Mouse (Mus musculus) adrenal gland, postnatal 36 days (tissue): ENCODE data around the gene Ms4a15. TPM values are rescaled to one million over a fixed set of nuclear protein-coding genes. Genes with fewer than 3 reads are reported as not detected.

Experiments
- DNase-seq, 2 experiments: peaks; one replicate each; pipeline ENCODE4 v3.0.0; 2021; ENCODE audit warnings: mixed read lengths in 1 of 2
- long read RNA-seq, 2 experiments: library from polyadenylated mRNA; stranded (forward); transcript quantifications; one replicate each; pipeline ENCODE4 v2.0.0; 2021; ENCODE audit warnings: borderline sequencing depth in 2 of 2
- total RNA-seq, 2 experiments: library from RNA; stranded (reverse); gene quantifications; 2 replicates each; pipeline ENCODE4 v1.2.3; 2021

The Ms4a15 gene
- total RNA-seq = not detected
- long read RNA-seq, experiment 1 = 0 reads
- long read RNA-seq, experiment 2 = 0 reads

GRCm38 (mm10) chr19:10993150-10993549 is at the start of gene Ms4a15:
Gene Ms4a15 (minus strand): TSS chr19:10993250.
- DNase-seq = no peak

DNA sequence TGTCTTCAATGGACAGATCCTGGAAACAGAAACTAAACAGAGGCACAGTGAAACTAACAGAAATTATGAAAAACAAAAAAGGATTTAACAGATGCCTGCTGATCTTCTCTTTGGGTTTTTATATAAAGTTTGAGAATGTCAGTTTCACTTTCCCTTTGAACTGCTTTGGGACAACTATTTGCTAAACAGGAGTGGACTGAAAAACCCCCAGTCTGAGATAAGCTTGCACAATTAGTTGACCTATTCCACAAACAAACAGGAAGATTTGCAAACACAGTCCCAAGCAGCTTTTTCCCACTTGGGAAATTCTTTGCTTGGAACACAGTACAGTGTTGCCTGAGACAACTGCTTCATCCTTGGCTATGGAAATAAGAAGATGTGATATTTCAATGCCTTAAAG is 44.5 kb upstream of the Ms4a15 start:
- DNase-seq = no peak

DNA sequence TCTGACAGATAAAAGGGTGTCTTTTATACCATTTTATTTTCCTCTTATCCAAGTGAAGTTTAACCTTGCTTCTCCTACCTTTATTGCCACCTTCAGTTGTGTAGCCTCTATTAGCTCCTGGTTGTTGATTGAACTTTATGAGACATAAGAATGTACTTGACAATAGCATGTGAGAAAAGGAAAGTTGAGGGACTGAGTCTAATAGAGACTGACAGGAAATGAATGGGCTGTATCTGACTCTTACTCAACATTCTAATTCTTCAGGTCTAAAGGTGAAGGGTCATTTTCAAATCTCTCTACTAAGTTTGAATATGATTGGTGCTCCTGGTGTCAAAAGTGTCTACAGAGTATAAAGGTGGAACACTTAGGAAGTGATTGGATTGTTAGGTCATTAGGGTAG is 29.3 kb upstream of the Ms4a15 start:
- no peak for DNase-seq

DNA sequence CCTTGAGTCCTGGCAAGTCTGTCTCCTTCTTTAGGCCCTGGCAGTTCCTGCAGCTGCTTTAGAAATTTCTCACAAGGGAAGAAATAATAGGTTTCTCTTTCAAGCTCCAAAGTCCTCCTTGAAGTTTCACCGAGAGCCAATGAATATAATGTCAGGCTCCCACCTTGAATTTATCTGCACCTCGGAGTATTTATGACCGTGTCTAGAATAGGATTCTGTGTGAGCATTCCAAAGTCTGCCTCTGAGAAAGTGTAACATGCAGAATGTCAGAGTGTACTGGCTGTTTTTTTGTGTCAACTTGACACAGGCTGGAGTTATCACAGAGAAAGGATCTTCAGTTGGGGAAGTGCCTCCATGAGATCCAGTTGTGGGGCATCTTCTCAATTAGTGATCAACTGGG is 24.8 kb upstream of the Ms4a15 start, which contains the start of gene Ms4a18:
TSS of gene Ms4a18 (minus strand) at position 141 of the 400 bp plus-strand sequence.
- DNase-seq = no peak

DNA sequence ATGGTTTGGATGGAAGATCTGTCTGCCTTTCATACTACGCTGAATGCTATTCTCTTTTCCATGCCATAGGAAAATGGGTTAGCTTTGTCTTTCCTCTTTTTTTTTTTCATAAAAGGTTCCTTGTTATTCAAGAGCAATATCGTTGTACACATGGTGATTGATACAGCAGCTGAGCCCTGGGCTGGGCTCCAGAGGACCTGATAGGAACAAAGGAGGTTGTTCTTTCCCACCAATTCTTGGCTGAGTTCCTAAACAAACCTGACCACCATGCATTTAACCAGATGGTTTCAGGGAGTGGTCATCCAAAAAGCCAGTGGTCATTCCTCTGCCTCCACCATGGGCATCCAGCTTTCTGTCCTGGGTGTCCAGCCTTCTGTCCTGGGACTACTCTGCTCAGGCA is 24.2 kb upstream of the Ms4a15 start:
- DNase-seq = no peak

- no peak for DNase-seq
Measured at GRCm38 (mm10) chr19:11015998-11016397, 22.9 kb upstream of the Ms4a15 start.

GRCm38 (mm10) chr19:11015468-11015867 is 22.4 kb upstream of the Ms4a15 start:
- no peak for DNase-seq

- no peak for DNase-seq
Measured at GRCm38 (mm10) chr19:10991911-10992310, 1.1 kb downstream of the Ms4a15 start.

DNA sequence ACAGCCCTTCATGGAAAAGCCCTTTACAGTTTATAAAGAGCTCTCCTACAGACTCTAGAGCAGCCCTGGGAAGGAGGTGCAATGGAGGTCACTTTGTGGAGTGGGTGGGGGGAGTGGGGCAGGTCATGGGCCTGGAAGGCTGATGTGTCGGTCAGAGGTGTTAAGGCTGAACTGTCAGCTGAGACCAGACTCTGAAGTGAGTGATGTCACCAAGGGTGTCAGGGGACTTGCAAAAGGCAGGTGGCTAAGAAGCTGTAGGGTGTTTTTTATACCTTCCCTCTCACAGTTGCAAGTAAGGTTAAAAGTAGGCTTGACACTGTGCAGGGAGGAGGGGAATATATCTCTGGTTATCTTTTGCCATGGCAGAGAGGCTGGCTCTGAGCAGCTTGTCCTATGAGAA is 2.3 kb downstream of the Ms4a15 start:
- DNase-seq = no peak

- DNase-seq = no peak
Measured at GRCm38 (mm10) chr19:10988563-10988962, 4.5 kb downstream of the Ms4a15 start.

DNA sequence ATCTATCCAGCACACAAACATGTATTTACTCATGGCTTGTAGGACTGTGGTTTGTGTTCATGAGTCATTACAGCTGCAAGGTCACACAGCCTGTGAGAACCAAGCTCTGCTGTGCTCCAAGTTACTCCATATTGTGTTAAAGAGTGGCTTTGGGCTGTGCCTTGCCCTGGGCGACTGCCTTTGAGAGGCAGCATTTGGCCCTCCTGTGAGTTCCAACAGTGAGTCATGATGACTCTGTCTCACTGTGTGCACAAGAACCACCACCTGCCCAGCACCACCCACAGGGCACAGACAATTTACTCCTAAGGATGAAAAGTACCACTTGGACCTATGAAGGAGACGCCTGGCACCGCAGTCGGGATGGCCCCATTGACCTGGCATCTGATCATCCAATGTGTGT is 7.2 kb downstream of the Ms4a15 start:
- peak; percentile 38 to 41 for DNase-seq

DNA sequence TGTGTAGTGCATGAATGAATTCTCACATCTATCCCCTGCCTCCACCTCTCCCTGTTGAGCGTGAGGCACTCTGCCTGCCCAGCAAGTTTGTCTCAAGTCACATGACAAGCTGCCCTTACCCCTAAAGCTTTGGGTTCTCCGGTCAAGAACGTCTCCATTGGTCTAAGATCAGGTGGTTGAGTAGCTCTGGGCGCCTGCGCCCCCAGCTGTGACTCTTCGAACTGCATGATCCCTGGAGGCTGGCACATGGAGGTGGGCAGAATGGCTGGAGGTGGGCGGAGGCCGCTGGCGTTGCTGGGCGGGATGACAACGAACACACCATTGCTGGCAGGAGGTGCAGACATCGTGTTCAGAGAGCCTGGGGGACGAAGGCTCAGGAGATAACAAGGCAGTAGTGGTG is 8.5 kb downstream of the Ms4a15 start:
- DNase-seq = no peak

DNA sequence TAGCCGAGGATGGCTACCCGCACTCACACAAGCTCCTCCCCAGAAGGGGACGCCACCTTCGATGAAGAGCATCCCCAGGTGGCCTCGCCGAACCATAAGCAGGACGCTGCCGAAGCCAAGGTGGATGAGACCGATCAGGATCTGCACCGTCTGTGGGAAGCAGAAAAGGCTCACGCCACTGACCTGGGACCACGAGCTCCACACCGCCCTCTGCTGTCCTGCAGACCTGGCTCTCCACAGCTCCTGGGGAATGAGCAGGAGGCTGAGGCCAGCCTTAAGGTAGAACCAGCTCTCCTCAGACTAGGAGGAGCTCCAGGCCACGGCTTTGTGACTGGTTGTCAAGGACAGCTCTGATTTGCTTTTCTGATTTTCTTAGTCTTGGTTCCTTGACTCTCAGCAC is 9.9 kb downstream of the Ms4a15 start:
- DNase-seq = peak; percentile 63 to 79

DNA sequence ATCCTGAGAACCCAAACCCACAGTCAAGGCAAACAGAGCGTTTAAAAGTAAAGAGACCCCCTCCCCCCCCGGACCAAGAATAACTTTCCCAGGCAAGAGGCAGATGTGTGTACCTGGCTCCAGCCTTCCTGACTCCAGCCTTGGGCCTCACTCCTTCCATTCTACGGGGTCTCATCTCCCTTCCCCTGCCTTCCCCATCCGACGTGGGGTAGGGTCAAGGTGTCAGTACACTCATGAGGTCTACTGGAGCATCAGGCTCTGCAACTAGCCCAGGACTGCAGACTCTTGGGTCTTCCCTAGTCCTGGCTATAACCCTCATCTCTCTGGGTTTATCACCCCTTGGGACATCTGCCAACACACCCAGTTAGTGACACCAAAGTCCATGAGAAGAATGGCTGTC is 12.8 kb downstream of the Ms4a15 start:
- DNase-seq = no peak

DNA sequence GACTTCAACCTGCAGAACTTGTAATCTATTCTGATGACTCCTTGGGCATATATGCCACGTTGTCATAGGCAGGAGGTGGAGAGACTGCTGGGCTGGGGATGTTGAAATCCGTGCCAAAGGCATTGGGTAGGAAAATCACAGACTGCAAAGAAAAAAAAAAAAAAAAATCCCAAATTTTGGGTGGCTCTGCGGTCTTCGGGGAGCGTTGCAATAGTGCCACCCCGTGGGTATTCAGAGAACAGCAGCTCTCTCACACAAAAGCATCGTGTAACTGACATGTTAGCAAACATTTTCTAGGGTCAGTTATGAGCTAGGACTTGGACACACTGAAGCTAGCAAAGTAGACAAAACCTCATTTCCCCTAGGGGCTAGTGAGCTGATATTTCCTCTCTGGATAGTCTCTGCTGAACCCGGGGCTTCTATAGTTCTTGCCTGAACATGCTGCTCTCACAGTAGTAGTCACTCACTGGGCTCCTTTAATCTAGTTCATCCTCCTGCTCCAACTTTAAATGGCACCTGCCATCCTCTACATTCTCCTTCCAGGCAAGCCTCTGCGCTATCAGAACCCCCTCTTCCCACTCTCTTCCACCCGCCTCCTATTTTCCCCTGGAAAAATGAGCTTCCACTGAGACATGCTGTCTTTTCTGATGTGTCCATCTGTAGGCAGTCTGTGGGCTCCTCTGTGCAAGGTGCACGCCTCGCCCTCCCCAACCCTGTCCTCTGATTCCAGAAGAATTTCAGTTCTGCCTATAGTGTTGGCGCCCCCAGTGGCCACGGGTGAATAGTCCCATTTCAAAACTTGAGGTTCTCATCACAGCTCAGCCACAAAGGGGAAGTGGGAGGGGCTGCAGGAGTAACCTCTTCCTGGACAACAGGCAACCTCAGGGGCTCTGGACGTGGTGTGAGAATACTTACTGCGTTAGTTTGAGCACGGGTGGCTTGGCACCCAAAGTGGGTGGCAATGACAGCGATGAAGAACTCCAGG is 13.6 kb downstream of the Ms4a15 start:
- DNase-seq = peak; percentile 74 to 86

DNA sequence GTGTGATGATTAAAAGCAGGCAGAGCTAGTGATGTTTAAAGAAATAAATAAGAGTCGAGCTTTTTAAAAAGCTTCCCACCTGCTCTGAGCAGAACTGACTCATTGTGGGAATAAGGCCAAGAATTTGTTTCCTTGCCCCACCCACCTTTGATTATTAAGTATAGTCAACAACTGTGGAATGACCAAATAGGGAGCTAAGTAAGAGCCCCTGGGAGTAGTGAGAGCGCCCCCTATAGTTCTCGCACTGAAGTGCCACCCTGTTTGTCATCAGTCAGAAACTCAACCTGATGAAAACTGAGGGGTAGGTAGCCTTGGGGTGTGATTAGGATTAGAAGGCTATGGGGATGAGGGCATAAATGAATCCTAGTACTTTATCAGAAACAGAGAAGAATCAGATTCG is 16.7 kb downstream of the Ms4a15 start:
- DNase-seq = peak in 1 of 2 experiments; percentile 39

DNA sequence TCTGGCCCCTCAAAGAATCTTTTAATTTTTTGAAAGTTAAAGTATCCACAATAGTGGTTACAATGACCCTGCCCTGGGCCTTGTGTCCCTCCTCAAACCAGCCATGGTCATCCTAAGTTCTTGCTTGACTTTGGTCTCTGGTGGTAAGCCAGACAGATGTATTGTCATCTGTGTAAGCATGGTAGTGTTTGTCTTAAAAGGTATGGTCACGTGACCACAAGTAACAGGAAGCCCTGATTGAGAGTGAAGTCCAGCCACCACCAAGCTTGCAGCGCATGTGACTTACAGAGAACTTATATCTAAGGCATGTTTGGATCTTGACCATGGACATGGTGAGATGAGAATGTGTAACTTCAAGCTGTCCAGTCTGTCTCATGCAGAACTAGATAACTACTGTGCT is 17.9 kb downstream of the Ms4a15 start:
- DNase-seq = no peak

DNA sequence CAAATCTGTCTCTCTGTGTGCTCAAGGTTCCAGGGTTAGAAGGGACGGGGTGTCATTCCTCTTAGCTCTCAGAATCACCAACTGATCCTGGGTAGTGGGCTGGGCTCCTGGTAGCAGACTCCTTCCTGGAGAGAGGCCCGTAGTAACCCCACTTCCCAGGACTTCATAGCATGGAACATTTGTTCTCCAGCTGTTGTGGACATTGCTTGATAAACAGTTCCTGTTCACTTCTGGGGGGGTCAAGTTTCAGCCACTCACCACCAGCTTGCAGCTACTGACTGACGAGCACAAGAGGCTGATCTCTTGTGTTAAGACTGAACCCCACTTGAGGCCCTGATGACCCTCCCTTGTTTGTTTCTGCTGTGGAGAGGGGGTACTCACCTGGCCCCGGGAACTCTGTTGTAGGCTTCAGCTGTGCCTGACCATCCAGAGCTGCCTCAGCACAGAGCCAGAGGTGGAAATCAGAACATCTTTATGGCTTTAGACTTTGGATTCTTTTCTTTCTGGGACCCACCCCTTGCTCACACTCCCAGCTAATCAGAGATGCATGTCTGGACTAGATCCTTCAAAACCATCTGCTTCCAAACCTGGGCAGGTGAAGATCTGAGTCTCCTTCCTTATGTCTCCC is 18.7 kb downstream of the Ms4a15 start, which contains the start of gene Ms4a10:
TSS of gene Ms4a10 (minus strand) at position 433 of the 628 bp plus-strand sequence.
- no peak for DNase-seq

GRCm38 (mm10) chr19:10973187-10973586 is 19.9 kb downstream of the Ms4a15 start:
- no peak for DNase-seq

DNA sequence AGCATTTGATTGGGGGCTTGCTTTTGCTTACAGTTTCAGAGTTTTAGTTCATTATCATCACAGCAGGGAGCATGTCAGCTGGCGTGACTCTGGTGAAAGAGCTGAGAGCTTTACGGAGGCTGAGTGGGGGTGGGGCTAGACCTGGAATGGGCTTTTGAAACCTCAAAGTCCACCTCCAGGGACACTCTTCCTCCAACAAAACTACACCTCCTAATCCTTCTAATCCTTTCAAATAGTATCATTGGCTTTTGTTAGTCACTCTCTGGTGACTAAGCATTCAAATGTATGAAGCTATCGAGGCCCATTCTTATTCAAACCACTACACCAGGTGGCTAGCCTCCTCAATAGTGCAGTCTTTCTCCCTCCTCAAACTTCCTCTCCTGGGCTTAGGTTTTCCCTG is 20.4 kb downstream of the Ms4a15 start:
- DNase-seq = no peak

GRCm38 (mm10) chr19:10970457-10970856 is 22.6 kb downstream of the Ms4a15 start:
- DNase-seq = no peak

DNA sequence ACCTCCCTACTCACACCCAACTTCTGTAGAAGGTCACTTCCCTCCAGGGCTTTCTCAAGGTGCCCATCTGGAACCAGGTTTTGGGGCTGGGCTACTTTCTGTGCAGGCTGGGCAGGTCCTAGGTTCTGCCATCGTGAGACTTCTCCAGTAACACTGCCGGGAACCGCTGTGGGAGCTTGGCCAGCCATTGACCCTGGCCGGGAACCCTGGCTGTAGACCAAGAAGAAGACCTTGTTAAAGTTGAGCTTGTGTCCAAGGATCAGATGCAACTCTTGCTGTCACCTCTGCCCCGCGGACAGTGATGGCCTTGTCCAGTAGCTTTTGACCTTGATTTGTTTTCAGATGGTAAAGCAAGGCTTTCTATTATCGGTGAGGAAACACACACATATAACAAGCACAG is 24.5 kb downstream of the Ms4a15 start:
- DNase-seq = peak; percentile 80 to 90

DNA sequence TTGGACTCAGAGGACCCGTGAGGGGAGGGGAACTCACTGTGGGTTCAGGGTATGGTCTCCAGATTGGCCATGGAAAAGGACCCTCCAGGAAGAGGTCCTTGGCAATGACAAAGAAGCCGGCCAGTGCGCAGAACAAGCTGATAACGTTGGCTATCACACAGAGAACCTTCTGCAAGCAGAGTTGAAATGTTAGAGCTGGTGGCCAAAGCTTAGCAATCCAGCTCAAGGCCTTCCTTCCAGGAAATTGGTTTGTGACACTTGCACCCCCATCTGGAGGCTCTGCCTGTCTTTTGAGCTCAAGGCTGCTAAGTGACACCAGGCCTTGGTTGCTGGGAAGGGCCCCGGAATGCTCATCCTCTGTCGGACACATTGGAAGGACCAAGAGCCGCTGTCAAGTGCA is 27.3 kb downstream of the Ms4a15 start:
- DNase-seq = peak; percentile 39 to 66
